Mouse (Mus musculus): ENCODE data around the gene Gm281. TPM values are rescaled to one million over a fixed set of nuclear protein-coding genes. Genes with fewer than 3 reads are reported as not detected.

Gm281 gene
- polyA plus RNA-seq, 1 experiment from 2014 or later = not detected

DNA sequence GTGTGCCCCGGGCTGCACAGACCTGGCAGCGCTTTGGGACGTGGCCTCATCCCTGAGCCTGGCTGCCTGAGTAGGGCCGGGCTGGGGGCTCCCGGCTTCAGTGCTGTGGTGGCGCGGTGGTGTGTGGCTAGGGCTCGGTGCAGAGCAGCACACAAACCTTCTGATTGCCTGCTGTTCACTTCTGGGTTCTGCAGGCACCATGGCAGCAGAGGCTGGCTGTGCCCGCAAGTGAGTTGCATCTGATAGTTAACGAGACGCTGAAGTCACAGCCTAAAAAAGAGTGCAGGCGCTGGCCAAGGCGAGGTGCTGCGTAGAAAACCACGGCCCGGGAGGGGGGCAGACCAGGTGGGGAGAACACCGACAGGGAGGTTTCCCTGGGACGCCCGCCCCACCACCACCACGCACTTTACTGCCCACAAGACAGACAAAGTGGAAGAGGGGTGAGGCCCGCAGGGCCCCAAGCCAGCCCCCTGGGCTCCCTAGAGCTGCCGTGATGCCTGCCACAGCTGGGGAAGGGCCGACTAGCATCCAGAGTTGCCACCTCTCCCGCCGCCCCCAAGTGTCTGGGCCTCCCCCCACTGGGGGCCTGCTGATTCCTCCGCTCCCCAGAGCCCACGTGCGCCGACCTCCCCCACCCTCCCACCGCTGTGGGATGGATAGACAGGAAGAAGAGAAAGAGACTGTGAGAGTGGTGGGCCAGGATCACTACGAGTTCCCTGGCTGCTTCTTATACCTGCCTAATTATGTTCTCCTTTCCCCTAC is 19.2 kb upstream of the Gm281 start:
- peak overlapping the region; percentile 26 for H3K4me3 ChIP-seq
- H3K4me1 ChIP-seq (replicated peaks) = peaks cover 7% of the 10 kb centered on the region; the same call in 1 of the 2 replicates
- 40% methylated on average over 30 of the region's 31 CpGs for WGBS
- H3K9me3 ChIP-seq = peaks cover 9% of the 10 kb centered on the region; the same call in 1 of the 2 replicates
- peak; percentile 75 for ATAC-seq (ENCODE audit: low read depth)
- no peaks in the 10 kb centered on the region for H3K27me3 ChIP-seq
- H3K36me3 ChIP-seq = no peaks in the 10 kb centered on the region
- H3K27ac ChIP-seq (replicated peaks) = no peak overlapping the region
- peak overlapping the region; percentile 56 for H3K4me2 ChIP-seq
- H3K9ac ChIP-seq = peak overlapping the region; percentile 57; the same call in 1 of the 2 replicates

DNA sequence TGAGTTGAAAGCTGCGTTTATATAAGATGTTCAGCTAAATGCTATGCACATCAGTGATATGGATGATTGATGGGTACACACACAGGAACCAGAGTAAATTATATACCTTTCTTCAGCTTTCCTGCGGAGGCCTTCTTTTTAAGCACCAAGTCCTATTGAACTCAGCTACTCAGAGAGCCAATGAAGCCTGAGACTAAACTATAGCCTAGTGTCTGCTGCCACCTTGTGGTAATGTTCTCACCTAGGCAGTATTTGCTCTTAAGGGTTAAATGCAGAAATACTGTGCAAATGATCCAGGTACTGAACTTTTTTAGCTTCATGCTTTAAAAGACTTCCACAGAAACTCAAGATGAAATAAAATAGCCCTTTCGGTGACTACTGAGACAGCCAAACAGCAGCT is 3.4 kb upstream of the Gm281 start:
- no peaks in the 10 kb centered on the region for H3K4me1 ChIP-seq (replicated peaks)
- no peaks in the 10 kb centered on the region for H3K9me3 ChIP-seq
- no peak overlapping the region for H3K4me2 ChIP-seq
- no peaks in the 10 kb centered on the region for H3K27me3 ChIP-seq
- H3K27ac ChIP-seq (replicated peaks) = no peak overlapping the region
- no peak overlapping the region for H3K4me3 ChIP-seq
- H3K9ac ChIP-seq = no peak overlapping the region
- H3K36me3 ChIP-seq = no peaks in the 10 kb centered on the region
- ATAC-seq (ENCODE audit: low read depth) = peak; percentile 67
- 34% methylated on average over 3 of the region's 3 CpGs for WGBS

DNA sequence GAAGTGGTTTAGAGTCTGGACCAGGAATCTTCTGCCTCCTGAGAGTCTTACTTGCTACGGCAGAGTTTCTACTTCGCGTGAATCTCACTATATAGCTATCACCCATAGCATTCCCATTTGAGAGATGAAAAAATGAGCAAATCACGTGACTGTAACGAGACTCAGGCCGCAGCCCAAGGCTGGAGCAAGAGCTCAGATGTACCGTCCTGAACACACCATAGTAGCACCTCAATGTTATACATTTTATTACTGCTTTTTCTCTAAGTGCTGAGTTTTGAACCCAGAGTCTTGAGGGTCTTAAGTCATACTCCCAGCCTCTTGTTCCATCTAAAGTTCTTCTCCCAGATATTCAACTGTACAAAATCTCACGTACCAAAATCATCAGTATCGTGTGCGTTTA is 2.9 kb upstream of the Gm281 start:
- Histone ChIP-seq H3K4me3 (no peak overlapping the region), H3K9me3 (no peaks in the 10 kb centered on the region), H3K27me3 (no peaks in the 10 kb centered on the region), H3K9ac (no peak overlapping the region), H3K36me3 (no peaks in the 10 kb centered on the region), H3K4me1 (replicated peaks) (no peaks in the 10 kb centered on the region), H3K4me2 (no peak overlapping the region), H3K27ac (replicated peaks) (no peak overlapping the region)
- 90% methylated on average over 10 of the region's 10 CpGs for WGBS
- no peak for ATAC-seq (ENCODE audit: low read depth)

DNA sequence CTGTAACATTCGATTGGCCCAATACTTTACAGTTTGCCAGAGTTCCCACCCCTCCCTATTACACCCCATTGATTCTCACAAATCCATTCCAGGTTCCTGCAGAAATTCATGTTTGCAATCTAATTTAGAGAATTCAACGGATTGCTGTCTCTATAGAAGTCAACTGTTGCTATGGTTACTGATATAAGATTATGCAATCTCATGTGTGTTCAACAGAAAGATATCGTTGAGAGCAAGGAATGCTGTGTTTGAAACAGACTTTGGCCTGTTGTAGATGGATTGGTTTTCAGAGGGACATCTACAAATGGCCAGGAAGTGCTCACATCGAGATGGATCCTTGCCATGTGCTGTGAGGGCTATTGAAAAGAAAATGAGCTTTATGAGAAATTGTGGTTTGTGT is 929 bp upstream of the Gm281 start:
- Histone ChIP-seq H3K36me3 (no peaks in the 10 kb centered on the region), H3K4me1 (replicated peaks) (no peaks in the 10 kb centered on the region), H3K9ac (no peak overlapping the region), H3K4me3 (no peak overlapping the region), H3K4me2 (no peak overlapping the region), H3K9me3 (no peaks in the 10 kb centered on the region), H3K27ac (replicated peaks) (no peak overlapping the region), H3K27me3 (no peaks in the 10 kb centered on the region)
- WGBS = 83% methylated on average over 4 of the region's 4 CpGs
- no peak for ATAC-seq (ENCODE audit: low read depth)

DNA sequence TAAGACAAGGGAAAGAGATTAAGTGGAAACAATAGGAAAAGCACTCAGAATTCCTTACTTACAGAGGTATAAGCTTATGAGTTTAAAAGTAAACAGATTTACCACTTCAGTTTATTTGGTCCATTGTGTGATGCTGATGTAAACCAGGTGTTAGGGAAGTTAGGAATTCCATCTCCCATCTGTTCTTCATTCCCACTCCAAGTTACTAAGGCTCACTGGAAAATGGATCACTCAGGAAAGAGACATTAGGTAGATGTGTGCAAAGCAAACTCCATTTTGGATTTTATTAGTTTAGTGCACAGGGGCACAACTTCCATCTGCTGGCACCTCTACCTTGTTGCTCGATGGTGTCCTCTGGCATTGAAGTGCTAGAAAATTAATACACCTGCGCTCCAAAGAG is 4.1 kb downstream of the Gm281 start:
- 84% methylated on average over 2 of the region's 2 CpGs for WGBS
- no peaks in the 10 kb centered on the region for H3K4me1 ChIP-seq (replicated peaks)
- no peaks in the 10 kb centered on the region for H3K9me3 ChIP-seq
- ATAC-seq (ENCODE audit: low read depth) = no peak
- no peak overlapping the region for H3K9ac ChIP-seq
- no peaks in the 10 kb centered on the region for H3K27me3 ChIP-seq
- no peak overlapping the region for H3K4me3 ChIP-seq
- H3K27ac ChIP-seq (replicated peaks) = no peak overlapping the region
- H3K36me3 ChIP-seq = no peaks in the 10 kb centered on the region
- no peak overlapping the region for H3K4me2 ChIP-seq

DNA sequence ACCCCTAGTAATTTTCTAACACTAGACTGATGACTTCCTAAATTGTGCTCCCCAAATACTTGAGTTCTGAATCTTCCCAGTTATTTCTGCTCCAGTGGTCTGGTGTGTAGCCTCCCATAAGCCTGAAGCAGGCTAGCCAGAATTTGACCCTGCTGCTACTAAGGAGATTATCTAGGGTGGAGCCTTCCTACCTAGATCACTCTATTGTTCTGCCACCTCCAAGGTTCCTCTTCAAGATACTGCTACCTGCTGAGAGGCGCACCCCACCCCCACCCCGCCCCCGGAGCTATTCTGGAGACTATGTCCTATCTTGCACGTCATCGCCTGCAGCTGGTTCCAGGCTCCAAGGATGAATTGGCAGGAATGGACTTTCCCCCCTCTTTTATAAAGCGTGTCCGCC is 7.1 kb downstream of the Gm281 start:
- ATAC-seq (ENCODE audit: low read depth) = no peak
- Histone ChIP-seq H3K9ac (no peak overlapping the region), H3K27ac (replicated peaks) (no peak overlapping the region), H3K27me3 (no peaks in the 10 kb centered on the region), H3K36me3 (no peaks in the 10 kb centered on the region), H3K4me1 (replicated peaks) (no peaks in the 10 kb centered on the region), H3K9me3 (no peaks in the 10 kb centered on the region), H3K4me2 (no peak overlapping the region), H3K4me3 (no peak overlapping the region)
- WGBS = 89% methylated on average over 7 of the region's 7 CpGs

DNA sequence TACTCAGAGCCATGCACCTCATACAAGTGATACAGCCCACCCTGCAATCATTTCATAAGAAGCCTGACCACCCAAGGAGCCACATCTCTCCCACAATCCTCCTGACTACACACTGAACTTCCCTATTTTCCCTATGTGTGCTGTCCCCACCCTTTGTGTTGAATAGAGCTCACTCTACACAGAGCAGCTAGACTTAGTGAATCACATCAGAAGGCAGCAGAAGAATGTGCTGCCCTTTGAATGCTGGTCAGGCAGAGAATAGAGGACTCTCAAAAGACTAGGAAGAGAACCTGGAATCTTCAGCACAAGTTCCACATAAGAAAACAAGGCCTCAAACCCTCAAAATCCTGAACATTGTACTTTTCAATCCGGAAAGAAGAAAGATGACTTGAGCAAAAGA is 7.8 kb downstream of the Gm281 start:
- H3K36me3 ChIP-seq = no peaks in the 10 kb centered on the region
- H3K27me3 ChIP-seq = peaks cover under 1% of the 10 kb centered on the region; the same call in 1 of the 2 replicates
- ATAC-seq (ENCODE audit: low read depth) = no peak
- H3K27ac ChIP-seq (replicated peaks) = no peak overlapping the region
- H3K9me3 ChIP-seq = no peaks in the 10 kb centered on the region
- H3K9ac ChIP-seq = no peak overlapping the region
- no peak overlapping the region for H3K4me3 ChIP-seq
- WGBS = 91% methylated on average over 1 of the region's 1 CpGs
- H3K4me2 ChIP-seq = no peak overlapping the region
- no peaks in the 10 kb centered on the region; the same call in 1 of the 2 replicates for H3K4me1 ChIP-seq (replicated peaks)

DNA sequence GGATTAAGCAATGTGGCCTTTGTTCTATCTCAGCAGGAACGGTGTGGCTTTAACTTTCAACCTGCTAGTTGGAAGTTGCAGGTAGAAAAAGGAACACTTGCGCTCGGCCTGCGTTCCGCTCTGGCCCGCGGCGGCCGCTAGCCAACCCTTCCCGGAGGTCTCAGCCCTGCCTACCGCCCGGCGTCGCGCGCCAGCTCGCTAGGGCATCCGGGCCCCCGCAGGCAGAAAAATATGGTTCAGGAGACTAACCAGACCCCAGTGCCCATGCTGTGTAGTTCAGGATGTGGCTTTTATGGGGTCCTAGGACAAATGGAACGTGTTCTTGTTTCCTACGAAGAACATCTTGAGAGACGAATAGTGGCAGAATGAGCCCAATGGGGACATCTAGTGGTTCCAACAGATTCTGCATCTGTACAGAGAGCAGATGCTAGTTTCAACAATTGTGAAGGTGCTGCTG is 12.6 kb downstream of the Gm281 start:
- Histone ChIP-seq H3K36me3 (no peaks in the 10 kb centered on the region), H3K4me3 (peak overlapping the region; percentile 47), H3K27ac (replicated peaks) (no peak overlapping the region), H3K27me3 (peaks cover 8% of the 10 kb centered on the region), H3K4me2 (peak overlapping the region; percentile 69), H3K4me1 (replicated peaks) (no peaks in the 10 kb centered on the region; the same call in 1 of the 2 replicates), H3K9me3 (no peaks in the 10 kb centered on the region), H3K9ac (peak overlapping the region; percentile 70)
- peak; percentile 88 for ATAC-seq (ENCODE audit: low read depth)
- 1% methylated on average over 22 of the region's 22 CpGs for WGBS

DNA sequence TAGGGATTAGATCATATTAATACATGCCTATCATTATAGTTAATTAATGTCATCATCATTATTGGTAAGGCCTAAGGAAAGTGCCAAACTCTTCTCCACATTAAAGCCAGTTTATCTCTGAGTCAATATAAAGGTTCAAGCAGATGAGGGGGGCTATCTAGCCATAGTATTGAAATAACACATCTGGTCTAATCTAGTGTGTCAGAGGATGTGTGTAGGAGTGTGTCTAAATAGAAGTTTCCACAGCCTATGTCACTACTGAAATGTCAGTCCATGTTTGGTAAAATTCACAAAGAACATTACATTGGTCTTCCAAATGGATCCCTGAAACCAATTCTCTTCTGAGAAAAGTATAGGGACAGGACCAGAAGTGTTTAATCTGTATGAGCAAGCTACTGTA is 19.1 kb downstream of the Gm281 start:
- no peak for ATAC-seq (ENCODE audit: low read depth)
- no peak overlapping the region for H3K9ac ChIP-seq

DNA sequence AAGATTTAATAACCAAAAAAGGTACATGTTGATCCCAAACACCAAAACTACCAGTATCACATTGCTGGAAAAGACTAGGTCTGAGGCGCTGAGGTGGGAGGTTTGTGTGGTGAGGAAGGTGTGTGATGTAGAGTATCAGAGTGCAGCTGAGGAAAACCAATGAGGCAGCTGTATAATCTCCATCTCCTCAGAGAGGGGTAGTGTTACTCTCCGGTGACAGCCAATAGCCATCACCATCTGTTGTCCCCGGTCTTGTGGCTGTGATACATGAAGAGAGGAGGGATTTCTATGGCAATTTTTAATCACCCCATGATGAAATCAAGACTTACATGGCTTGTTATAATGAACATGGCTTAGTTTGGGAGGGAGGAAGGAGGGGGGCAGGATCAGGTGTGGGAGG is 20.5 kb downstream of the Gm281 start:
- H3K27me3 ChIP-seq = no peaks in the 10 kb centered on the region
- 82% methylated on average over 3 of the region's 3 CpGs for WGBS
- no peaks in the 10 kb centered on the region for H3K4me1 ChIP-seq (replicated peaks)
- no peaks in the 10 kb centered on the region for H3K9me3 ChIP-seq
- H3K36me3 ChIP-seq = no peaks in the 10 kb centered on the region
- H3K4me2 ChIP-seq = no peak overlapping the region
- no peak overlapping the region for H3K27ac ChIP-seq (replicated peaks)
- ATAC-seq (ENCODE audit: low read depth) = no peak
- H3K4me3 ChIP-seq = no peak overlapping the region
- no peak overlapping the region for H3K9ac ChIP-seq

More for the DNA sequence above, 19.1 kb downstream of the Gm281 start:
- Histone ChIP-seq H3K36me3 (no peaks in the 10 kb centered on the region), H3K9me3 (no peaks in the 10 kb centered on the region), H3K27ac (replicated peaks) (no peak overlapping the region), H3K27me3 (no peaks in the 10 kb centered on the region), H3K4me2 (no peak overlapping the region), H3K4me3 (no peak overlapping the region), H3K4me1 (replicated peaks) (no peaks in the 10 kb centered on the region)

DNA sequence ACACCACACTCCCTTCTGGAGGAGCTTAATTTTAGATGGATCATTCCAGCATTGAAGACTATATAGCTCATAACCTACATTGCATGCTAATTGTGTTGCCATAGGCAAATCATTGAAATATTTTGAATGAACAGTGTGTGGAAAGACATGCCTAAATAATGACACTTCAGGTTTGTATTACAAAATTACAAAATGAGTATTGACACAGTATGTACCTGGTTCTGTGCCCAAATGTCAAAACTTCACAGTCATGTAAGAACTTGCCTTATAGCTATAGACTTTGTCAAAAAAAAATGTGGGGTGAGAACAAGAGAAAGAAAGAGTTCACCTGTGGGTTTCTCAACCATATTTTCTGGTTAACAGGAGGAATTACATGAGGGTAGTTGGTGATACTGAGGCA is 52.9 kb downstream of the Gm281 start:
- no peak for ATAC-seq (ENCODE audit: low read depth)

DNA sequence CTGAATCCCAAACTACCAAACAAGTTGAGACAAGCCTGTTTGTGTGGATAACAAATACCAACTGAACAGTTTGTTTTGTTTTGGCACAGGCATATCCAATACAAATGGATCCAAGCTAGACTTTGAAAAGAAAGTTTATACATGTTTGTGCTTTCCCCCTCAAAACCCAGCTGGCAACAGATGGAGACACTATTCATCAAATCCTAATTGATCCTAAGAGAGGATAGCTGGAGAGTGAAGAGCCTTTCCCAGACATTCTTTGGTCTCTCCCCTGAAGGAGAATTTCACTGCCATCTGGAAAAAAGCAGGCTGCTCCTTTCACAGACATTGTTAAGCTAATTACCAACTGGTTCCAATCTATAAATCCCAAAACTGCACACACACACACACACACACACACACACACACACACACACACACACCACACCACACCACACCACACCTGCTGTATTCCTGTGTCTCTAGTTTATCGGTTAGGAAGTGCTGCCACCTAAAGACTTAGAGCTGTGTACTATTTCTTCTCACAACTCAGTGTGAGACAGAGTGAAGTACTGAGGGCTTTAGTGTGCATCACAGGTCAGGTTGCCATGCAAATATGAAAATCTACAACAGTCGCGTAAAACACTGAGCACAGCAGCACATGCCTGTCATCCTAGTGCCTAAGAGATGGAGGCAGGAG is 101.3 kb downstream of the Gm281 start:
- H3K4me1 ChIP-seq (replicated peaks) = no peaks in the 10 kb centered on the region
- no peaks in the 10 kb centered on the region for H3K36me3 ChIP-seq
- H3K27ac ChIP-seq (replicated peaks) = no peak overlapping the region
- no peaks in the 10 kb centered on the region for H3K27me3 ChIP-seq
- H3K4me3 ChIP-seq = no peak overlapping the region
- no peak overlapping the region for H3K4me2 ChIP-seq
- no peak overlapping the region for H3K9ac ChIP-seq
- H3K9me3 ChIP-seq = no peaks in the 10 kb centered on the region
- 77% methylated on average over 3 of the region's 3 CpGs for WGBS
- peak; percentile 77 for ATAC-seq (ENCODE audit: low read depth)

More for the DNA sequence above, 52.9 kb downstream of the Gm281 start:
- Histone ChIP-seq H3K36me3 (no peaks in the 10 kb centered on the region), H3K27me3 (no peaks in the 10 kb centered on the region), H3K9me3 (no peaks in the 10 kb centered on the region), H3K4me3 (no peak overlapping the region), H3K4me2 (no peak overlapping the region), H3K4me1 (replicated peaks) (no peaks in the 10 kb centered on the region), H3K27ac (replicated peaks) (no peak overlapping the region), H3K9ac (no peak overlapping the region)
